Mouse (Mus musculus) hindbrain, embryonic 14.5 days (tissue): ENCODE results near the gene Faim. TPM values are rescaled to one million over a fixed set of nuclear protein-coding genes. Genes with fewer than 3 reads are reported as not detected.
A peak's percentile ranks its signal among the peaks of the same experiment; 100 is the strongest.

Experiments
- ATAC-seq: fragments of 200-750 bp; cut with Nextera tagmentation; 2 replicates; pipeline ENCODE4 v1.8.0; 2017; ENCODE audit warnings: moderate number of reproducible peaks, mild to moderate bottlenecking, moderate TSS enrichment, moderate library complexity; ENCODE audit not compliant: low FRiP score
- DNase-seq: peaks from one replicate; pipeline ENCODE4 v3.0.0-alpha.2; 2015; ENCODE audit warnings: low spot score
- H3K27ac ChIP-seq: fragments of 300-500 bp; sonication (generic); 2 replicates; pipeline ENCODE4 v1.5.1; 2014; ENCODE audit warnings: mild to moderate bottlenecking, moderate library complexity
- H3K27me3 ChIP-seq: fragments of 300-500 bp; sonication (generic); 2 replicates; pipeline ENCODE4 v1.6.1; 2014; ENCODE audit warnings: mild to moderate bottlenecking, low read length, mixed read lengths; ENCODE audit not compliant: control insufficient read depth, insufficient read depth
- H3K36me3 ChIP-seq: fragments of 300-500 bp; sonication (generic); replicated peaks from 2 replicates; pipeline ENCODE4 v1.6.1; 2014; ENCODE audit not compliant: control insufficient read depth, insufficient read depth
- H3K4me1 ChIP-seq: fragments of 300-500 bp; sonication (generic); replicated peaks from 2 replicates; pipeline ENCODE4 v1.6.1; 2014; ENCODE audit warnings: antibody characterized with exemption, low read length, mixed read lengths; ENCODE audit not compliant: control insufficient read depth, insufficient read depth
- H3K4me2 ChIP-seq: fragments of 300-500 bp; sonication (generic); replicated peaks from 2 replicates; pipeline ENCODE4 v1.6.1; 2014; ENCODE audit warnings: mild to moderate bottlenecking, moderate library complexity
- H3K4me3 ChIP-seq: fragments of 300-500 bp; sonication (generic); replicated peaks from 2 replicates; pipeline ENCODE4 v1.5.1; 2014; ENCODE audit warnings: mild to moderate bottlenecking, low read length
- H3K9ac ChIP-seq: fragments of 300-500 bp; sonication (generic); 2 replicates; pipeline ENCODE4 v1.6.1; 2014
- H3K9me3 ChIP-seq: fragments of 300-500 bp; sonication (generic); 2 replicates; pipeline ENCODE4 v1.6.1; 2016; ENCODE audit warnings: low read length; ENCODE audit not compliant: control insufficient read depth
- WGBS: fragments of 180-500 bp; shearing (Covaris S2); extraction: QIAGEN DNeasy Blood & Tissue Kit; methylation state at CpG from one replicate; pipeline ENCODE4 v1.1.7; 2014; 5-methylcytosine and 5-hydroxymethylcytosine counted together
- polyA plus RNA-seq: library from polyadenylated mRNA; unstranded; fragments of >200 nt; fragmentation: Nextera tagmentation; extraction: Ambion mirVana; gene quantifications from 2 replicates; pipeline ENCODE4 v1.2.1, GENCODE M21; 2014

The Faim gene
- polyA plus RNA-seq, 1 experiment from 2014 or later = 114 TPM

DNA sequence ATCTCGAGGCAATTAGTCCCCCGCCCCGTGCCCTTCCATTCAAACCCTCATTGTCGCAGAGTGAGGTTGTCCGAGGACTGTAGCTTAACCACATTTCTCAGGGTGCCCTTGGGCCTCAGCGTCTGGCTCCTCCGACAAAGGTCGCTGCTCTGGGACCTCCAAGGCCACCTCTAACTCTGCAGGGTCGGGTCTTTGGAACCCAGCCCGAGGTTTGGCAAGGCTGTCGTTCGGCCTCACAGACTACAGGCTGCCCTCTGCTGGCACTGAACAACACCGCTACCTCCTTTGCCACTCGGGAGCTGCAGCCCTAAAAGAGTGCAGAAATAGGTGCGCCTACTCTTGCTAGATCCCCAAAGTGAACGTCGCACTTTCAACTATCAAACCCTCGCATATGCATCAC lies 21.1 kb upstream of the Faim start:
- Histone ChIP-seq H3K4me3 (no peak overlapping the region), H3K4me2 (peak overlapping the region; percentile 27; the same call in 1 of the 2 replicates), H3K9me3 (0 out of 2 replicates have a peak, but pooled peaks cover 1% of the 10 kb centered on the region), H3K36me3 (no peaks in the 10 kb centered on the region), H3K4me1 (peaks cover 4% of the 10 kb centered on the region; the same call in 1 of the 2 replicates), H3K9ac (no peak overlapping the region), H3K27ac (no peak overlapping the region), H3K27me3 (peaks cover 89% of the 10 kb centered on the region)
- 2% methylated on average over 18 of the region's 18 CpGs for WGBS
- ATAC-seq = no peak
- DNase-seq = peak; percentile 53

- Histone ChIP-seq H3K4me1 (no peaks in the 10 kb centered on the region), H3K9me3 (peaks cover 9% of the 10 kb centered on the region; the same call in 1 of the 2 replicates), H3K9ac (no peak overlapping the region), H3K27me3 (peaks cover 84% of the 10 kb centered on the region), H3K36me3 (no peaks in the 10 kb centered on the region), H3K4me2 (peak overlapping the region; percentile 45), H3K4me3 (peak overlapping the region; percentile 26), H3K27ac (no peak overlapping the region)
- DNase-seq (no peak), ATAC-seq (no peak)
- WGBS = under 1% methylated on average over 40 of the region's 40 CpGs
These were observed 13.1 kb upstream of the Faim start for GRCm38 (mm10) chr9:98973101-98973521.

DNA sequence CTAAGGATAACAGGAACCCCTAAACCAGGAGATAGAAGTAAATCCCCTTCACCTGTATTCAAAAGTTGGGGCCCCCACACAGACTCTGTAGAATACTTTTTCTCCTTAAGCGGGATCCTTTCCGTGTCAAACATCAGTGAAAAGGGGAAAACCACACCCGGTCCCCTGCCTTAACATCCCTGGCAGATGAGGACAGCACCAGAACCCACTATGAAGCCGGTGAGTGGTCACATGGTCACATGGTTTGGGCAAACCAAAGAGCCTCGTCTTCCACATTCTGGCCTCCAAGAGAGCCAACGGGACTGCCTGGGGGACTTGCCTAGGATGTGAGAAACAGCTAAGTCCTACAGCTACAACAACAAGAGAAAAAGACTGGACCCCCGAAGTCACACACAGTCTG lies 12.6 kb upstream of the Faim start:
- no peaks in the 10 kb centered on the region for H3K36me3 ChIP-seq
- no peak for DNase-seq
- peak overlapping the region; percentile 26; the same call in 1 of the 2 replicates for H3K4me3 ChIP-seq
- H3K4me2 ChIP-seq = peak overlapping the region; percentile 45; the same call in 1 of the 2 replicates
- H3K9ac ChIP-seq = no peak overlapping the region
- no peak for ATAC-seq
- H3K9me3 ChIP-seq = peaks cover 9% of the 10 kb centered on the region; the same call in 1 of the 2 replicates
- peaks cover 82% of the 10 kb centered on the region for H3K27me3 ChIP-seq
- H3K27ac ChIP-seq = no peak overlapping the region
- 3% methylated on average over 7 of the region's 7 CpGs for WGBS
- H3K4me1 ChIP-seq = no peaks in the 10 kb centered on the region

DNA sequence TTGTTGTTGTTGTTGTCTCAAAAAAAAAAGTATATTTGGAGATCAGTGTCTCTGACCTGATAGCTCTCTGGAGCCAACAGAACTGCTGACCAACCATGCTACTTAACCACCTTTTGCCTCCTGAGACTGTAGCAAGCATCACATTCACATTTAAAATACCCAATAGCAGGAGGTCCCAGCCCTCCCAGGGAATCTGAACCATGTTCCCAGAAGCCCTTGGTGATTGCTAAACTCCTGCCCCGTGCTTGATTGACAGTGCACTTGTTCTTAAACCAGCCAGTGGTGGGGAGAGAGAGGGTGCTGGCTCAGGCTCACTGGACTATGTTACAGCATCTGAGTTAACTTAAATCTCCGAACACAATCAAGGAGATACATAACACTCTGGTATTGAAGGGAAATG lies 11.3 kb upstream of the Faim start:
- Histone ChIP-seq H3K4me2 (no peak overlapping the region), H3K4me1 (0 out of 2 replicates have a peak, but pooled peaks cover under 1% of the 10 kb centered on the region), H3K9ac (no peak overlapping the region), H3K36me3 (no peaks in the 10 kb centered on the region), H3K9me3 (peaks cover 9% of the 10 kb centered on the region; the same call in 1 of the 2 replicates), H3K27ac (no peak overlapping the region), H3K27me3 (peaks cover 69% of the 10 kb centered on the region), H3K4me3 (no peak overlapping the region)
- 34% methylated on average over 2 of the region's 2 CpGs for WGBS
- DNase-seq = no peak
- ATAC-seq = no peak

GRCm38 (mm10) chr9:98976081-98976480 lies 10.1 kb upstream of the Faim start:
- Histone ChIP-seq H3K36me3 (no peaks in the 10 kb centered on the region), H3K4me2 (no peak overlapping the region), H3K4me3 (no peak overlapping the region), H3K27ac (no peak overlapping the region), H3K9ac (no peak overlapping the region), H3K9me3 (no peaks in the 10 kb centered on the region), H3K4me1 (0 out of 2 replicates have a peak, but pooled peaks cover 4% of the 10 kb centered on the region), H3K27me3 (peaks cover 57% of the 10 kb centered on the region)
- 94% methylated on average over 1 of the region's 1 CpGs for WGBS
- ATAC-seq (no peak), DNase-seq (no peak)

DNA sequence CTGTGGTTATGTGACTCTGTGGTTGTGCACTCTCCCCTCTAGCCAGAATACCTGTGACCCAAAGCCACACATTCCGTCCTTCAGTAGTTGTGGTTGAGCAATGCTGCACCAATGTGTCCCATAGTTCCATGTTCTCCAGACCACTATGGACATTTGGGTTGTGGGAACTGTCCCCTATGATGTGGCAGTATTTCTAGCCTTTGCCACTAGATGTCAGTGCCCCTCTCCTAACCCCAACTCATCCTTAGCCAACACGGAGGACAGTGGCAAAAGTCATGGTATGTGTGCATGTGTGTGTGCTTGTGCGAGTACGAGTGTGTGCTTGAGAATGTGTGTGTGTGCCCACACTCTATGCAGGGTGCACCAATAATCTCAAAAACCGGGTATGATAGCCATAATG lies 9.7 kb upstream of the Faim start:
- H3K4me1 ChIP-seq = 0 out of 2 replicates have a peak, but pooled peaks cover 4% of the 10 kb centered on the region
- no peak overlapping the region for H3K4me2 ChIP-seq
- no peak overlapping the region for H3K4me3 ChIP-seq
- DNase-seq (no peak), ATAC-seq (no peak)
- H3K27ac ChIP-seq = no peak overlapping the region
- H3K9ac ChIP-seq = no peak overlapping the region
- WGBS = 48% methylated on average over 5 of the region's 5 CpGs
- peaks cover 53% of the 10 kb centered on the region for H3K27me3 ChIP-seq
- no peaks in the 10 kb centered on the region for H3K9me3 ChIP-seq
- H3K36me3 ChIP-seq = no peaks in the 10 kb centered on the region

DNA sequence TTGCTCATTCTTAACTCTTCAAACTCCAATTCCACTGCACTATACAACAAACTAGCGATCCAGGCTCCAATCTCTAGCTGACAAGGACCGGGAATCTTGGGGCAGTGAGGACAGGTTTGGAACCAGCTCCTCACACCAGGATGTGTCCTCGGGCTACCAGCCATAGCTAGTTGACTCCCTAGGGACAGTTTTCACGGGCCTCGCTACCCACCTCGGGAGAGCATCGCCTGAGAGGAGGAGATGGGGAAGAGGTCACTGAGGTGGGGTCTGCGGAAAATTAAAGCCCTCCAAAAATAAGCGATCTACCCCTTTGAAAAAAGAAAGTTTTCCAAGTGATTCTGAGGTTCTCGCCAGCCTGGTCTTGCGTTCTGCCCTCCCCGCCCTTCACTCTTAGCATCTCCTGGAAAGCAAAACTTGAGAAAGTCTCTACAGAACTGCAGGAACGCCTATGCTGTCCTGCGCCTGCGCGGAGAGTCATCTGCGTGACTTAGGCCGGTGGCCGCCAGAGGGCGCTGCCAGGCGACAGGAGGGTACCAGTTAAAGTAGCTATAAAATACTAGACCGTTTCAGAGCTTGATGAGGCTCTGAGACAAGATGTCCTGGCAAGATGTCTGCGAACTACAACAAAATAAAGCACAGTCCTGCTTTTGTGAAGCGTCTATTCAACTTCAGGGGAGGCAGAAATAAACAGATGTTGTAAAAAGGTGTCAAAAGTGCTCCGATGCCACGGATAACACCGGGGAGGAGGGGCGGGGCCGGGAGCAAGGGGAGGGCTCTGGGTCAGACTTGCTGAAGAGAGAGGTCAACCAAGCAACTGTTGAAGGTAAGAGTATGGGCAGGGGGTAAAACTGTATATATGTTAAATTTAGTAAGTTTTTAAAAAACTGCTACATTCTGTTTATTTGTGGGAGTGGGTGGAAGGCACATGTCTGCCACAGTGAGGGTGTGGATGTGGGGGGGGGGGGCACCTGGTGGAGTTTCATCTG lies 6.4 kb upstream of the Faim start:
- Histone ChIP-seq H3K9ac (no peak overlapping the region), H3K9me3 (no peaks in the 10 kb centered on the region), H3K4me2 (peak overlapping the region; percentile 51), H3K27ac (no peak overlapping the region), H3K27me3 (peaks cover 44% of the 10 kb centered on the region), H3K4me3 (peak overlapping the region; percentile 23), H3K4me1 (0 out of 2 replicates have a peak, but pooled peaks cover 4% of the 10 kb centered on the region), H3K36me3 (no peaks in the 10 kb centered on the region)
- peak; percentile 65; the same call in 1 of the 2 replicates for ATAC-seq
- peak; percentile 87 for DNase-seq
- WGBS = 7% methylated on average over 29 of the region's 29 CpGs

- no peaks in the 10 kb centered on the region for H3K9me3 ChIP-seq
- no peaks in the 10 kb centered on the region for H3K36me3 ChIP-seq
- peak overlapping the region; percentile 75 for H3K4me3 ChIP-seq
- DNase-seq (no peak), ATAC-seq (peak; percentile 54; the same call in 1 of the 2 replicates)
- WGBS = under 1% methylated on average over 48 of the region's 50 CpGs
- peaks cover 9% of the 10 kb centered on the region for H3K4me1 ChIP-seq
- peak overlapping the region; percentile 80 for H3K9ac ChIP-seq
- H3K27me3 ChIP-seq = peaks cover 20% of the 10 kb centered on the region
- H3K27ac ChIP-seq = peak overlapping the region; percentile 80
- H3K4me2 ChIP-seq = peak overlapping the region; percentile 52
These were observed 413 bp downstream of the Faim start for GRCm38 (mm10) chr9:98986476-98987096.

GRCm38 (mm10) chr9:98987131-98987530 lies 958 bp downstream of the Faim start:
- Histone ChIP-seq H3K4me2 (peak overlapping the region; percentile 52), H3K36me3 (no peaks in the 10 kb centered on the region), H3K4me3 (peak overlapping the region; percentile 75), H3K9me3 (no peaks in the 10 kb centered on the region), H3K4me1 (peaks cover 9% of the 10 kb centered on the region), H3K27me3 (peaks cover 20% of the 10 kb centered on the region), H3K27ac (no peak overlapping the region), H3K9ac (peak overlapping the region; percentile 80)
- WGBS = 50% methylated on average over 9 of the region's 9 CpGs
- DNase-seq = no peak
- no peak for ATAC-seq
